Mouse (Mus musculus): ENCODE measurements around the gene Sod2.
"Not testable (repeated sequence)": the region's sequence is repeated elsewhere in the genome, so short reads cannot be mapped to it uniquely, and the experiment has no call there.

Gene Sod2

GRCm38 (mm10) chr17:13006546-13006945 lies at the start of gene Sod2:
TSS of gene Sod2 (plus strand) at chr17:13006846.
- not testable (repeated sequence) for DNase-seq (ENCODE audit: low spot score in 2 of 2)

GRCm38 (mm10) chr17:12959377-12959776 lies 47.3 kb upstream of the Sod2 start:
- not testable (repeated sequence) for DNase-seq (ENCODE audit: low spot score in 2 of 2)

- peak; percentile 94 to 96 for DNase-seq (ENCODE audit: low spot score in 2 of 2)
Observed at GRCm38 (mm10) chr17:12960331-12960873, 46.2 kb upstream of the Sod2 start, which contains the start of gene Acat2. TSS of gene Acat2 (minus strand) at chr17:12960747.

- DNase-seq (ENCODE audit: low spot score in 2 of 2) = no peak
Observed at GRCm38 (mm10) chr17:12963476-12963875, 43.2 kb upstream of the Sod2 start.

- no peak for DNase-seq (ENCODE audit: low spot score in 2 of 2)
Observed at GRCm38 (mm10) chr17:12967173-12967572, 39.5 kb upstream of the Sod2 start.

- DNase-seq (ENCODE audit: low spot score in 2 of 2) = no peak
Observed at GRCm38 (mm10) chr17:12973851-12974250, 32.8 kb upstream of the Sod2 start.

GRCm38 (mm10) chr17:12978546-12978945 lies 28.1 kb upstream of the Sod2 start:
- DNase-seq (ENCODE audit: low spot score in 2 of 2) = no peak

- DNase-seq (ENCODE audit: low spot score in 2 of 2) = no peak
Observed at GRCm38 (mm10) chr17:12983988-12984387, 22.7 kb upstream of the Sod2 start.

GRCm38 (mm10) chr17:12988096-12988495 lies 18.6 kb upstream of the Sod2 start:
- DNase-seq (ENCODE audit: low spot score in 2 of 2) = not testable (repeated sequence)

GRCm38 (mm10) chr17:12990567-12991145 lies 16.0 kb upstream of the Sod2 start:
- DNase-seq (ENCODE audit: low spot score in 2 of 2) = no peak

GRCm38 (mm10) chr17:12991194-12991634 lies 15.4 kb upstream of the Sod2 start:
- DNase-seq (ENCODE audit: low spot score in 2 of 2) = no peak

GRCm38 (mm10) chr17:12991635-12992358 lies 14.8 kb upstream of the Sod2 start:
- DNase-seq (ENCODE audit: low spot score in 2 of 2) = peak; percentile 87 to 89

- peak; percentile 93 to 95 for DNase-seq (ENCODE audit: low spot score in 2 of 2)
Observed at GRCm38 (mm10) chr17:12992470-12992991, 14.1 kb upstream of the Sod2 start.

- DNase-seq (ENCODE audit: low spot score in 2 of 2) = no peak
Observed at GRCm38 (mm10) chr17:12994069-12994468, 12.6 kb upstream of the Sod2 start, which contains the start of gene Wtap. TSS of gene Wtap (minus strand) at chr17:12994169.

GRCm38 (mm10) chr17:12996345-12996744 lies 10.3 kb upstream of the Sod2 start:
- peak; percentile 43 to 67 for DNase-seq (ENCODE audit: low spot score in 2 of 2)

GRCm38 (mm10) chr17:12997890-12998289 lies 8.8 kb upstream of the Sod2 start:
- no peak for DNase-seq (ENCODE audit: low spot score in 2 of 2)

- DNase-seq (ENCODE audit: low spot score in 2 of 2) = no peak
Observed at GRCm38 (mm10) chr17:12999069-12999468, 7.6 kb upstream of the Sod2 start.

GRCm38 (mm10) chr17:13002243-13002642 lies 4.4 kb upstream of the Sod2 start:
- DNase-seq (ENCODE audit: low spot score in 2 of 2) = not testable (repeated sequence)

GRCm38 (mm10) chr17:13004436-13004835 lies 2.2 kb upstream of the Sod2 start:
- not testable (repeated sequence) for DNase-seq (ENCODE audit: low spot score in 2 of 2)

- DNase-seq (ENCODE audit: low spot score in 2 of 2) = no peak
Observed at GRCm38 (mm10) chr17:13006984-13007383, 338 bp downstream of the Sod2 start.

GRCm38 (mm10) chr17:13007730-13008425 lies 1.2 kb downstream of the Sod2 start:
- DNase-seq (ENCODE audit: low spot score in 2 of 2) = peak; percentile 98 to 99

- DNase-seq (ENCODE audit: low spot score in 2 of 2) = no peak
Observed at GRCm38 (mm10) chr17:13008528-13008927, 1.9 kb downstream of the Sod2 start.
